Mouse (Mus musculus) large intestine, adult 2 months (tissue): ENCODE data around the gene Olfr10. TPM values are rescaled to one million over a fixed set of nuclear protein-coding genes. Genes with fewer than 3 reads are reported as not detected.
"Not testable (repeated sequence)": the region's sequence is repeated elsewhere in the genome, so short reads cannot be mapped to it uniquely, and the experiment has no call there.

ENCODE experiments used
- DNase-seq: peaks from one replicate; pipeline ENCODE4 v3.0.0-alpha.2; 2012; ENCODE audit warnings: low read depth, low spot score
- WGBS: fragments of 180-500 bp; shearing (Covaris S2); methylation state at CpG from one replicate; pipeline ENCODE4 v1.1.7; 2018; 5-methylcytosine and 5-hydroxymethylcytosine counted together
- polyA plus RNA-seq: library from polyadenylated mRNA; depleted of rRNA; stranded (reverse); fragments of >200 nt; gene quantifications from 2 replicates; pipeline ENCODE4 v1.2.3, GENCODE M21; 2012; rRNA removed

Olfr10 gene
- polyA plus RNA-seq: not detected in 2 replicates

DNA sequence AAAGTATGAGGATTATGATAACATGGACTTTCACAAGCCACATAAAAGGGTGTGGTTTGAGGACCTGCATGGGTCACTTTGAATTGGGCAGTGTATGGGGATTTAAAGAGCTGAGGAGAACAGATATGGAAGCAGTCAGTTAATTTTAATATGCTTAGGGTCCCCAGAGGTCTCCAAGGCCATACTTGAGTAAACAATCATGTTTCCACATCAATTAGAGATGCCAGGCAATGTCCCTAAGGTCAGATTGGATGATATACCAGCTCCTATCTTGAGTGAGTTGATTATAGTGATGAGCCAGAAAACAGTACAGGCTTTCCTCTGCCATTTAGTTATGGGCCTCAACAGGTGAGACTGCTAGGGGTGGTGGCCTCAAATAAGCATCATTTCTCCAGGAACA, at the start of gene Olfr10:
Olfr10 (plus strand) TSS at position 301 of the 400 bp plus-strand sequence.
- DNase-seq: no peak

DNA sequence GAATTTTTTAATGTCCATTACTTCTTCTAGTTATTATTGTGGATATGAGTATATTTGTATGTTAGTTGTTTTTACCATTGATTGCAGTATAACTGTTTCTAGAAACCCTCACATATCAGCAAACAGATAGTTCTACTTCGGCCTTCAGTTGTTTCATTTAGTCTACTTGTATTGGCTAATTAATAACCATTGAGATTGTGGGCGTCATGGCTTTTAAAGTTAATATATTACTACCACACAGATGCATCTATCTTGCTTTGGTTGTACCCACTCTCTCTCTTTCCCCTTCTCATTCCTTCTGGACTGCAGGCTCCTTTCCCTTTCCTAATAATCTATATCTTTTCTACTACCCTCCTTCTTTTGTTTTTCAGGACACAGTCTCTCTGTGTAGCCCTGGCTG, 45.2 kb upstream of the Olfr10 start:
- no peak for DNase-seq
- WGBS: 48% methylated on average over 2 of the region's 2 CpGs

- 15% methylated on average over 1 of the region's 1 CpGs for WGBS
- DNase-seq: no peak
These were observed 44.7 kb upstream of the Olfr10 start for GRCm38 (mm10) chr11:49259829-49260228.

DNA sequence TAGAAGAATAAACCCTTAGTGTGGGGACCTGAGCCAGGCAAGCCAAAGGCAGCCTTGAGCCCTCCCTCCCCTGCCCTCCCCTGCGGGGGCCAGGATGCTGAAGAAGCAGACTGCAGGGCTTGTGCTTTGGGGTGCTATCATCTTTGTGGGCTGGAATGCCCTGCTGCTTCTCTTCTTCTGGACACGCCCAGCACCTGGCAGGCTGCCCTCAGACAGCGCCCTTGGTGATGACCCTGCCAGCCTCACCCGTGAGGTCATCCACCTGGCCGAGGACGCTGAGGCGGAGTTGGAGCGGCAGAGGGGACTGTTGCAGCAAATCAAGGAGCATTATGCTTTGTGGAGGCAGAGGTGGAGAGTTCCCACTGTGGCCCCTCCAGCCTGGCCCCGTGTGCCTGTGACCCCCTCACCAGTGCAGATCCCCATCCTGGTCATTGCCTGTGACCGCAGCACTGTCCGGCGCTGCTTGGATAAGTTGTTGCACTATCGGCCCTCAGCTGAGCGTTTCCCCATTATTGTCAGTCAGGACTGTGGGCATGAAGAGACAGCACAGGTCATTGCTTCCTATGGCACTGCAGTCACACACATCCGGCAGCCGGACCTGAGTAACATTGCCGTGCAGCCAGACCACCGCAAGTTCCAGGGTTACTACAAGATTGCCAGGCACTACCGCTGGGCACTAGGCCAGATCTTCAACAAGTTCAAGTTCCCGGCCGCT, 43.8 kb upstream of the Olfr10 start:
- WGBS: 68% methylated on average over 21 of the region's 21 CpGs
- DNase-seq: no peak

DNA sequence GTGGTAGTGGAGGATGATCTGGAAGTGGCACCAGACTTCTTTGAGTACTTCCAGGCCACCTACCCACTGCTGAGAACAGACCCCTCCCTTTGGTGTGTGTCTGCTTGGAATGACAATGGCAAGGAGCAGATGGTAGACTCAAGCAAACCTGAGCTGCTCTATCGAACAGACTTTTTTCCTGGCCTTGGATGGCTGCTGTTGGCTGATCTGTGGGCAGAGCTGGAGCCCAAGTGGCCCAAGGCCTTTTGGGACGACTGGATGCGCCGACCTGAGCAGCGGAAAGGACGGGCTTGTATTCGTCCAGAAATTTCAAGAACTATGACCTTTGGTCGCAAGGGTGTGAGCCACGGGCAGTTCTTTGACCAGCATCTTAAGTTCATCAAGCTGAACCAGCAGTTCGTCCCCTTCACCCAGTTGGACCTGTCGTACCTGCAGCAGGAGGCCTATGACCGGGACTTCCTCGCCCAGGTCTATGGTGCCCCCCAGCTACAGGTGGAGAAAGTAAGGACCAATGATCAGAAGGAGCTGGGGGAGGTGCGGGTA, 43.2 kb upstream of the Olfr10 start:
- no peak for DNase-seq
- WGBS: 79% methylated on average over 14 of the region's 14 CpGs

DNA sequence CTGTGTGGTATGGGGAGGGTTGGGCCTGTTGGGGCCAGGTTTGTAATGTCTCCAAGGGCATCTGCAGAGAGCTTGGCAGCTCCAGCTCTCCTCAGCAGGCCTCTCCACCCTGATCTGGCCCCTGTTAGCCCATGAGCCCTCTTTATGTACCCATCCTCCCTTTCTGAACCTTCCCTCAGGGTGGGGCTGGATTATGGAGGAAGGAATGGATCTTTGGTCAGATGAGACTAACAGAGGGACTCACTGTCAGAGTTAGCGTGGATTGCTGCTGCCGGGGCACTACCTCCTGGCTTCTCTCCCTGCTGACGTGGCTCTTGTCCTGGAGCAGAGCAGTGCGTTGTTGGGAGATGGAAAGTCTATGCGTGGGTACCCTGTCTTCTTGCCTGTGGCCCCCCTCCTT, 42.3 kb upstream of the Olfr10 start:
- DNase-seq: no peak
- 68% methylated on average over 5 of the region's 5 CpGs for WGBS

DNA sequence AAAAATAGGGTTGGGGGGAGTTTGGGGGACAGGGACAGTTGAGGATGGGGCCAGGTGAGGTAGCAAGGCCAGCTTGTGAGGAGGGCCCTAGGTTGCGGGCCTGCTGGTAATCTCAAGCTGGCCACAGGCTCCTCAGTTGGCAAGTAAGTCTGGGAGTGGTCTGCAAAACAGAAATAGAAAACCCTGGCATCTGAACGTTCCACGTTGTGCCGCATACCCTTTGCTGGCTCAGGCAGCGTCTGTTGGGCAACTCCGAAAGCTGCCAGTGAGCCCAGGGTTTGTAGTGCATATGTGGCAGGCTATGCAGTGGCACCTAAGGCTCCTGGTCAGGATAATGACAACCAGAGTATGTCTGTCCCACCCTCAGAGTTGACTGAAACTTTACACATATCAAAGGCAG, 41.4 kb upstream of the Olfr10 start:
- 86% methylated on average over 6 of the region's 6 CpGs for WGBS
- DNase-seq: no peak

DNA sequence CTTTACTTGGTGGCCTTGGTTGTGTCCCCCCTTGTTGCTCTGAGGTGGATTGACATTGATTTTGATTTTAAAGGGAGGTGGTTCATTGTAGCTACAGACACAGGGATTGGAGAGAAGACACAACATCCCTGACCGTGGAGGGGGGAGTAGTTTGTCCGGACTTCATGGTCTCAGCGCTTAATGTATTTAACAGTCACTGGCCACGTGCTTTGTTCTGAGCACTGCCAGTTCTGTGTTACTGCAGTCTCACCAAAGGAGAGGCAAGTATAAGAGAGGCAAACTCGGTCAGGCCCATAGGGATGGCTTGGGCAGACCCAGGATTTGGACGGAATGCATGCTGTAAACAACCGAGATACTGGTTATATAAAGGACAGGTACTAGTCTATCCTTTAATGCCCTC, 40.5 kb upstream of the Olfr10 start:
- DNase-seq: no peak
- WGBS: 79% methylated on average over 7 of the region's 7 CpGs

DNA sequence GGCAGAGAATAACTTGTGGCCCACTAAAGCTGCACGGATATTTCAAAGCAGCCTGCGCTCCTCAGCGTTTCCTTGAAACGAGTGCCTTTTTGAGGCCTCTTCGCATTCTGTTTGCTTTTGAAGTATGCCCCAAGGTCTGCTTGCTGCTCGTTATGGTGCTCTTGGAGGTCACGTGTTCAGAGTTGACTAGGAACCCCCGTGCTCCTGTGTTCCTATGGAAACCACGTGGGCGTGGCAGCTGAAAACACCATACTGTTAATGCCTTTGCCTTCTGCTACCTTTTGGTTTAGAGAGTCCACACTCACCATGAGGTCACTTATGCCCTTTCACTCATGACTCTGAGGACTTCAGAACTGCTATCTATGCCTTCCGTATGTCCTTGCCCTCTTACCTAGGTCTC, 39.9 kb upstream of the Olfr10 start:
- no peak for DNase-seq
- 47% methylated on average over 11 of the region's 11 CpGs for WGBS

DNA sequence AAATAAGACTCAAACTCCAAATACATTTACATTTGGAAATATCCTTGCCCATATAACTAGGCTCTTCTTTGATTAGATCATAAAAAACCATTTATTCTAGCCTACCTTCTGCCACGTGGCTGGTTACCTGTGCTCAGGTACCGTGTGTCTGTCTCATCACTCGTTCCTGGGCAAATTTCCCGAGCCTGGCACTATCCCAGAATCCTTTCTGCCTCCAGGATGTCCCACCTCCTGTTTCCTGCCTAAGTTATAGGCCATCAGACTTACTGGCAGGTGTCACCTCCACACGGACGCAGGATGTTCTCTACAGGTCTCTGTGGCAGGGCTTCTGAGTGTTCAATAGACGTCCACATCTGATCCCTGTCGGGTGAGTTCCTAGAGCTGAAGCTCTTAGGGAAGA, 39.4 kb upstream of the Olfr10 start:
- no peak for DNase-seq
- WGBS: 73% methylated on average over 8 of the region's 8 CpGs

DNA sequence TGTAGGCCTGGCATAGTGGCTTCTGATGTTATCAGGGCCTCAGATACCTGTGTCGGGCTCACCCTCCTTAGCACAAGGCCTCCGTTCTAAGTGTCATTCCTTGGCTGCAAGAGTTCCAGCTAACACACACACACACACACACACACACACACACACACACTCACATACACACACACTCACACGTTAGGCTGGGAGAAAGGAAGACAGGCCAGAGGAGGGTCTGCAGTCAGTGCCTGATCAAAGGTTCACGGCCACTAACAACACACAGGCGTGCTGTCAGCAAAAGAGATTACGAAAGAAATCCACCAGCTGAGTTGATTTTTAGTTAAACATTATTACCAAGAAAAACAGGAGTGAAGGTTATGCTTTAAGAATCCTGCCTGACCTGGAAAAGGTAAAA, 37.9 kb upstream of the Olfr10 start:
- WGBS: 43% methylated on average over 6 of the region's 6 CpGs
- no peak for DNase-seq

- no peak for DNase-seq
- WGBS: 74% methylated on average over 10 of the region's 10 CpGs
These were observed 37.2 kb upstream of the Olfr10 start for GRCm38 (mm10) chr11:49267316-49267715.

- WGBS: 71% methylated on average over 15 of the region's 15 CpGs
- DNase-seq: no peak
These were observed 36.5 kb upstream of the Olfr10 start for GRCm38 (mm10) chr11:49267970-49268579.

- 90% methylated on average over 9 of the region's 9 CpGs for WGBS
- DNase-seq: no peak
These were observed 34.8 kb upstream of the Olfr10 start for GRCm38 (mm10) chr11:49269761-49270160.

- DNase-seq: no peak
- 94% methylated on average over 4 of the region's 4 CpGs for WGBS
These were observed 34.2 kb upstream of the Olfr10 start for GRCm38 (mm10) chr11:49270368-49270767.

- DNase-seq: no peak
These were observed 33.2 kb upstream of the Olfr10 start for GRCm38 (mm10) chr11:49271334-49271733.

DNA sequence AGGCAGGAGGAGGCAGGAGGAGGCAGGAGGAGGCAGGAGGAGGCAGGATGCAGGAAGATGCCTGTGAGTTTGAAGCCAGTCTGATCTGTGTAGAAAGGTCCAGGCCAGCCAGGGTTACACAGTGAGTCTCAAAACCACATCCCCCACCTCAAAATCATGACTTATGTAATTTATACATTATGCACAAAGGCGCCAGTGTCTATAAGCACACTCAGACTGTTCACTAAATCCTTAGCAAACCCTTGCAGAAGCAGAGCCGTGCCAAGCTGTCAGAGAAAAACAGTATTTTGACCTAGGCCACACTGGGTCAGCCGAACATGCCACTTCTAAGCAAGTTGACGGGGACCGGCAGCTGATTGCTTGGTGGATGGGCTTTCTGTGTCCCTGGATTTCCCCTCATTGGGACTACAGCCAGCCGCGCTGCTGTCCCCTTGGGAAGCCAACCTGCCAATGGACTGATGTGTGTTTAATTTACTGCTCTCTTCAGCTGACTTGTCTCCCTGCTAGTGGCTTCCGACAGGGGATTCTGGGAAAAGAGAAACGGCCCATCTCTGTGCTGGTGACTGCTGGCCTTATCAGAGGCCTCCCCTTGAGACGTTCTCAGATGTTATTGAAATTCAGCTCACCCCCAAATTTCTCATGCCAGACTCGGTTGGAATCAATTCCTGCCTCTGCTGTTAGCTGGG, 30.6 kb upstream of the Olfr10 start:
- no peak for DNase-seq
- WGBS: 75% methylated on average over 11 of the region's 11 CpGs

More at GRCm38 (mm10) chr11:49271334-49271733, 33.2 kb upstream of the Olfr10 start:
- 32% methylated on average over 7 of the region's 7 CpGs for WGBS

DNA sequence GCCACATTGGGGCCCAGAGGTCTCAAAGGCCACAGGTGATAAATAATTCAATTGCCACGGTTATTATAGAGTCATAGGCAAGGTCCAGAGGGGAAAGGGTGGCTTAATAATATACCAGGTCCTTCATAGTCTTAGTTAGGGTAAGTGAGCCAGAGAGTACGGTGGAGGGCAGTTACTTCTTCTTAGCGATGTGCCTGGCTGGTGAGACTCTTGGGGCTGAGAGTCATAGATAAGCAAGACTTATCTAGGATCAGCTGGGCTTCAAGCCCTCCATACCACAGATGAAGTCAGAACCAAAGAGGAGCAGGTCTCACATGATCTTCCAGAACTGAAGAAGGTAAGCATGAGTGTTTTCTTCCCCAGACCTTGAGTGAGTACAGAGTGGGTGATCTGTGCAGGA, 26.3 kb upstream of the Olfr10 start, which contains the start of gene Olfr1393:
Olfr1393 (plus strand) TSS at position 83 of the 400 bp plus-strand sequence.
- no peak for DNase-seq
- WGBS: 70% methylated on average over 3 of the region's 3 CpGs

- DNase-seq: not testable (repeated sequence)
- WGBS: 24% methylated on average over 1 of the region's 1 CpGs
These were observed 19.6 kb upstream of the Olfr10 start, which contains the start of gene Olfr1392 for GRCm38 (mm10) chr11:49284982-49285381. Gene Olfr1392, plus strand, starts transcription at chr11:49285282.

- DNase-seq: no peak
- WGBS: 64% methylated on average over 2 of the region's 2 CpGs
These were observed 17.3 kb upstream of the Olfr10 start for GRCm38 (mm10) chr11:49287251-49287650.
